Mouse (Mus musculus) cortical plate, adult 2 months (tissue): ENCODE data around the gene Uvrag. TPM values are rescaled to one million over a fixed set of nuclear protein-coding genes. Genes with fewer than 3 reads are reported as not detected.

ENCODE experiments used
- H3K27ac ChIP-seq: fragments of 200-500 bp; 2 replicates; pipeline ENCODE4 v1.5.1; 2012; ENCODE audit warnings: low read length, control low read depth, inconsistent platforms; ENCODE audit not compliant: insufficient read depth
- H3K4me1 ChIP-seq: fragments of 200-500 bp; 2 replicates; pipeline ENCODE4 v1.6.1; 2011; ENCODE audit warnings: low read length; ENCODE audit not compliant: control insufficient read depth, insufficient read depth
- H3K4me3 ChIP-seq: fragments of 200-500 bp; 2 replicates; pipeline ENCODE4 v1.5.1; 2011; ENCODE audit warnings: mild to moderate bottlenecking, low read length, control low read depth; ENCODE audit not compliant: insufficient read depth
- CTCF ChIP-seq: fragments of 200-500 bp; IDR thresholded peaks from 2 replicates; pipeline ENCODE4 v1.5.1; 2011; ENCODE audit warnings: mild to moderate bottlenecking, control low read depth, low read length; ENCODE audit not compliant: insufficient read depth; ENCODE audit errors: extremely low read depth
- POLR2A ChIP-seq: fragments of 200-500 bp; IDR thresholded peaks from 2 replicates; pipeline ENCODE4 v1.6.1; 2011; ENCODE audit warnings: mild to moderate bottlenecking, low read length, control low read depth; ENCODE audit not compliant: insufficient read depth; ENCODE audit errors: extremely low read depth
- polyA plus RNA-seq: library from polyadenylated mRNA; depleted of rRNA; stranded (reverse); fragments of >200 nt; gene quantifications from 2 replicates; pipeline ENCODE4 v1.2.3, GENCODE M21; 2012

Uvrag gene
- polyA plus RNA-seq, 1 experiment: 18.0 TPM

DNA sequence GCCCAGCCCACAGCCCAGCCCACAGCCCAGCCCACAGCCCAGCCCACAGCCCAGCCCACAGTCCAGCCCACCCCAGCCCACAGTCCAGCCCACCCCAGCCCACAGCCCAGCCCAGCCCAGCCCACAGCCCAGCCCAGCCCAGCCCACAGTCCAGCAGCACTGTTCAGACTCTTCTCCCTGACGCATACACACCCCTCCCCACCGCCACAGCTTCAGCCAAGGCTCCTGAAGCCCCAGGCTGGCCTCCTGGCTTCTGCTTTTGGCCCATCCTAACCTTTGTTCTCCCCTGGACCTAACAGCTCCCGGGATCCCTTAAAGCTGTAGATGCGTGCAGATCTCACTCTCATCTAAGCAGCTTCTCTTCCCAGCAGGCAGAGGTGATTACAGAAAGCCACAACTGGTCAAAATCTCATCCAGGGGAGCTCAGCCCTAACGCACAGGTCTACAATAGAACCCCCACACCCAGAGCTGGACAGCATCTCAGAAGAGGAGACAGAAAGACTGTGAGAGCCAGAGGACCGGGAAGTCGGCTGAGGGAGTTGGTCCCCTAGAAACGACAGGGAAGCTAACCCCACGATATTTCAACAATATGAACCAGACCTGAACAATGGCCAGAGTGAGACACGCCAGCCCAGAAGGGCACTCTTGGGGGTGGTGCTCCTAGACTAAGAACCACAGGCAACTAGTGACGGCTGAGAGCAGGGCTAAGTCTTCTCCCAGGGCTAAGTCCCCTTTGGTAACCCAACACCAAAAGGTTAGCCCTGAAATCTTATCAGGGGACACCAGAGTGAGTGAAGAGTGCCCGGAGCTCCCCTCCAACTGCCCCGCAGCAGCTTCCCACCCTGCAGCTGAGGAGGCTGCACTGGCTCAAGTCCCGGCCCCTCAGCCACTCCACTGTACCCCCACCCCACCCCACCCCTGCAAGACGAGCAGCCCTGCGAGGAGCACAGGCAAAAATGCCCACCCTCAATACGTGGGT is 14.7 kb upstream of the Uvrag start:
- Histone ChIP-seq H3K4me3 (no peak overlapping the region), H3K4me1 (no peaks in the 10 kb centered on the region), H3K27ac (no peak overlapping the region)
- TF ChIP-seq POLR2A (no peak), CTCF (no peak)

DNA sequence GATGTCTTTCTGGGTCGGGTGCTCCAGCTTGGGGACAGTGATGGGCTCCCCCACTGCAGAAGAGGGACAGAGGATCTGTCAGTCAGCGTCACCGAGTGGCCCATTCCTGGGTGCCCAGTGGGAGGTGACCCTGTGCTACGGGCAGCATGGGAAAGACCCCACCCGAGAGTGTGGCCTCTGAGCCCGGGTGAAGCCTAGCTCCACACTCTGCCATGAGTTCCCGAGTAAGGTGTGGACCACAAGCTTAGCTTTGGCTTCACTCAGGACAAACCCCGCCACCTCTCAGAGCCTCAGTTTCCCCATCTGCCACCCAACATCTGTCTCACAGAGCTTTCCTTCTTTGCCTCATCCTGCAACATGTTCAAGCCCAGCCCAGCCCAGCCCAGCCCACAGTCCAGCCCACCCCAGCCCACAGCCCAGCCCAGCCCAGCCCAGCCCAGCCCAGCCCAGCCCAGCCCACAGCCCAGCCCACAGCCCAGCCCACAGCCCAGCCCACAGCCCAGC is 13.8 kb upstream of the Uvrag start:
- TF ChIP-seq POLR2A (no peak), CTCF (no peak)
- no peaks in the 10 kb centered on the region for H3K4me1 ChIP-seq
- H3K4me3 ChIP-seq: no peak overlapping the region
- H3K27ac ChIP-seq: no peak overlapping the region

DNA sequence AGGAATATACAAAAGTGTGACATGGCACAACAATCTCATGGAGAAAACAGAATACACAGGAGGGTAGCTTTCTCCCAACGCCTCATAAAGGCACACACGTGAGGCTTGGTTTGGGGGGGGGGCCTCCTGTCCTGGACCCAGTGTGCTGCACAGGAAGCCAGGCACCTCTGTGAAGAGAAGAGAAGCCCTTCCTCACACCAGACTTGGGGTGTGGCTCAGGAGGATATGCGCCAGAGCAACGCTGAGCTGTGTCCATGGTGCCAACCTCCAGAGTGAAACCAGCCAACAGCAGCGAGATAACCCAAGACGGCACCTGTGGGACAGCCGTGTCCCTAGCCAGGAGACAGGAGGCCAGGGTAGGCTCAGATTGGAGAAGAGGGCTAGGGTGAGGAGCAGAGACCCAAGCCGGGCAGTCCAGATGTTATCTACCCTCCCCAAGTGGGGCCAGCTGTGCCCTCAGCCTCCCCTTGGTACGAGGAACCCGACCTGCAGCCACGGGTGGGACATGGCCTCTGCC is 12.8 kb upstream of the Uvrag start:
- Histone ChIP-seq H3K4me3 (no peak overlapping the region), H3K27ac (no peak overlapping the region), H3K4me1 (no peaks in the 10 kb centered on the region)
- no peak for TF ChIP-seq CTCF
- no peak for TF ChIP-seq POLR2A

DNA sequence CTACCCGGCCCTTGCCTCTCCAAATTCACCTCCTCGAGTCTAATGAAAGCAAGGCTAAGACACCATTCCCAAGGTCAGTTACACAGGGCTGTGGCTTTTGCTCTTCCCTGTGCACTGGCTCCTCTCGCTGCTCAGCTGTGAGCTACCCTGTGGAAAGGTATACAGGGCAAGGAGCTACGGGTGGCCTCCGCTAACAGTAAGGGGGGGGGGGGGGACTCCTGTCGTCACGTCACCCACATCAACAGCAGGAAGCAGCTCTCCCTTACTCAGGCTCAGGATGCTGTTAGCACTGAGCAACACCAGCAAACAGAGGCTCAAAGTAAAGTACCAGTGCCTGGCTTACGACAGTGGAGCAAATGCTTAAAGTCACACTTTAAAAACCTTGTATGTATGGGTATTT is 11.8 kb upstream of the Uvrag start:
- no peak overlapping the region for H3K4me3 ChIP-seq
- H3K27ac ChIP-seq: no peak overlapping the region
- TF ChIP-seq POLR2A (no peak), CTCF (no peak)
- H3K4me1 ChIP-seq: no peaks in the 10 kb centered on the region

DNA sequence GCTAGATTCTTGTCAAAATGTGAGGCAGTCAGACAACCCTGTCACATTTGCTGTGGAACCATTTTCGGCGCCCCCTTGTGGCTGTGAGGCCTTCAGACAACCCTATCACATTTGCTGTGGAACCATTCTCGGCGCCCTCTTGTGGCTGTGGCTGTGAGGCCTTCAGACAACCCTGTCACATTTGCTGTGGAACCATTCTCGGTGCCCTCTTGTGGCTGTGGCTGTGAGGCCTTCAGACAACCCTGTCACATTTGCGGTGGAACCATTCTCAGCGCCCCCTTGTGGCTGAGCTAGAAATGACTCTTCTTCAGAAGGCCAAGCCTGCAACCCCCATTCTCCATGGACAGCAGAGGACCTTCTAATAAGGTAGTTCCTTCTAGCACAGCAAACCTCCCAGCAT is 10.4 kb upstream of the Uvrag start:
- Histone ChIP-seq H3K27ac (no peak overlapping the region), H3K4me3 (no peak overlapping the region), H3K4me1 (no peaks in the 10 kb centered on the region)
- peak; percentile 96 for TF ChIP-seq CTCF
- no peak for TF ChIP-seq POLR2A

DNA sequence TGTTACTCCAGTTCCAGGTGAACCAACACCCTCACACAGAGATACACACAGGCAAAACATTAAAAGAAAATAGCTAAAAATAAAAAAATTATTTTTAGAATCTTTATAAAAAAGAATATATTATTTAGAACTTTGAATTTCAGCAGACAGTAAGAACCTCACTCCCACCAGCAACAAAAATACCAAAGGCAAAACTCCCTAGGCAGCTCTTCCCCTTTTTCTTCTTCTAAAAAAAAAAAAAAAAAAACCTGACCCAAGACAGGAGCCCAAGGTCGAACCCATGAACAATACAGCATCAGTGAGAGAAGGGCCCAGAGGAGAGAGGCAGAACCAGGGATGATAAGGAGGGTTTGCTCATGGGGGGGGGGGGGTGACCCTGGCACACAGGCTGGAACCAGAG is 8.1 kb upstream of the Uvrag start:
- Histone ChIP-seq H3K27ac (no peak overlapping the region), H3K4me1 (peaks cover 4% of the 10 kb centered on the region; the same call in 1 of the 2 replicates), H3K4me3 (no peak overlapping the region)
- no peak for TF ChIP-seq POLR2A
- no peak for TF ChIP-seq CTCF

DNA sequence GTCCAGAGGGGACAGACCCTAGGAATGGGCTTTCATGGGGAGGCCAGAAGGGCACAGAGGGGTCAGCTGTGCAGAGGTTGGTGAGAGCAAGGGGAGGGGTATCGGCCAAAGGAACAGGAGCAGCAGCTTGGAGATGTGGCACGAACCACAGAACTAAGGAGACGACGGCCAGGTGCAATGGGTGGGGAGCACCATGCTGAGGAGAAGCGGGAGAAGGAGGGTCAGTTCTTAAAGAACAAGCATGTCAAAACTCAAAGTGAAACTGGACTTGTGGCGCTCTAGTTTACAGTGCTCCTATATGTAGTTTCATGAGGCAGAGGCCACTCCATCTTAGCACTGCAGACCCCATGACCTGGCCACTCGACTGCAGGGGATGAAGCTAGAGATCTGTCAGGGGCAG is 6.6 kb upstream of the Uvrag start:
- H3K4me1 ChIP-seq: peaks cover 4% of the 10 kb centered on the region; the same call in 1 of the 2 replicates
- no peak overlapping the region for H3K27ac ChIP-seq
- no peak overlapping the region for H3K4me3 ChIP-seq
- TF ChIP-seq CTCF: no peak

DNA sequence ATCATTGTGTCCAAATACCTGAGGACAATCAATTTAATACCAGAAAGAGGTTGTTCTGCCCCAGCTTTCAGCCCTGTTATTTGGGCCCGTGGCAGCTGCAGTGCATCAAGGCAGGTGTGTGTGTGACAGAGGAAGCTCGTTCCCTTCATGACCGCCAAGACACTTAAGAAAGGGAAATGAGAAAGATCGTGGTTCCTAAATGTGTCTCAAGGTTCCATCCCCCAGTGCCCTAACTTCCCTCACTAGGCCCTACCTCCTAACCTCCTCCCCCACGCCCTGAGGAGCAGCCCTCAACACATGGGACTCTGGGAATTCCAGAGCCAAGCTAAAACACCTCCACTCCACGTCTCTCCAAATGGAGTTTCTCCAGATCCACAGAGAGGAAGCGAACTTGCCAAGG is 6.0 kb upstream of the Uvrag start:
- H3K27ac ChIP-seq: no peak overlapping the region
- peaks cover 4% of the 10 kb centered on the region; the same call in 1 of the 2 replicates for H3K4me1 ChIP-seq
- no peak overlapping the region for H3K4me3 ChIP-seq
- no peak for TF ChIP-seq CTCF
- no peak for TF ChIP-seq POLR2A

DNA sequence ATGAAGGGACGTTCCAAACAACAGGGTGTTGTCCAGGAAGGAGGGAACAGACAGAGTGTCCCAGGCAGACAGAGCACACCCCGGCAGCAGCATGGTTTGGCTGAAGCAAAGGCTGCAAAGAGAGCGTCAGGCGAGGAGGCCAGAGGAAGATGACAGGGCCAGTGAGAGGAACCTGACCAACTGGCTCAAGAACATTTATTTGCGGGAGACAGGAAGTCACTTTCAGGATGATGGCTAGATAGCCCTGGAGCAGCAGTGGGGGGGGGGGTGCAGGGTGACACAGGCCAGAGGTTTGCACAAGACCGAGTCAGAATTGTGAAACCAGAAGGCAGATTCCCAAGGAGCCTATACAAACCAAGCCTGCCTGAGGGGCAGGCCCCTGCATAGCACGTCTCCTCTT is 5.1 kb upstream of the Uvrag start:
- H3K4me1 ChIP-seq: peaks cover 4% of the 10 kb centered on the region; the same call in 1 of the 2 replicates
- no peak overlapping the region for H3K27ac ChIP-seq
- H3K4me3 ChIP-seq: no peak overlapping the region
- TF ChIP-seq POLR2A (no peak), CTCF (no peak)

DNA sequence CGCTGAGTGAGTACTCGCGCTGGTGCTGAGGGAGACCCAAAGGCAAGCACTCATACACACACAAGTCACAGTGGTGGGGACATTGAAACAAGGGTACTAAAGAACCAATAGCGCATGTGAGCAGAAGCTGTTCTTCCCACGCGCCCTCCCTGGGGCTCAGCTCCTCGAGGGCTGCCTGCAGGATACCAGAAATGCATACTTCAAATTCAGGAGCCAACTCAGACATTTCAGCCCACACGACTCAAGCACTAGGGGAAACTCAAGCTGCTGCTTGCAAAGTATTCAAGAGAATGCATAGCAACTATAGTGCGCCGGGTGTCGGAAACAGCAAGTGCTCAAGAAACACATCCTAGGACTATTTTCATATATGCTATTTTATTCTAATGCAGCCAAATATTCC is 3.7 kb upstream of the Uvrag start:
- Histone ChIP-seq H3K4me1 (peaks cover 4% of the 10 kb centered on the region; the same call in 1 of the 2 replicates), H3K27ac (no peak overlapping the region)
- no peak for TF ChIP-seq CTCF
- no peak for TF ChIP-seq POLR2A

DNA sequence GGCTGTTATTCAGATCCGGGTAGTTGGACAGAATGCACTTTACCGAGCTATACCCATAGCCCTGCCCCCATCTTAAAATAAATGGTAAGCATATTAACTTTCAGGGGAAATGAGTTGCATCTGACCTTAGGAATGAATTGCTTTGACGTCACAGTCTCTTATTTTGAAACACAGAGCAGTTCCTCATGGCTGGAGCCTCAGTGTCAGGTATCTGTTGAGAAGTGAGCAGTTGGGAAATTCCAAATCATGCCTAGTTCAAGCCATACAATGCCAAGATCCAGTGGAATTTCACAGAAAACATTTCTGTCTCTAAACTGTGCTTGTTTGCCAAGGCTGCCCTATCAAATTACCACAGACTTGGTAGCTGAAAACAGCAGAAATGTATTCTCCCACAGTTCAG is 2.3 kb upstream of the Uvrag start:
- H3K4me3 ChIP-seq: no peak overlapping the region
- H3K4me1 ChIP-seq: peaks cover 5% of the 10 kb centered on the region; the same call in 1 of the 2 replicates
- TF ChIP-seq POLR2A (no peak), CTCF (no peak)
- H3K27ac ChIP-seq: no peak overlapping the region

More for the DNA sequence above, 3.7 kb upstream of the Uvrag start:
- H3K4me3 ChIP-seq: no peak overlapping the region
